Mouse (Mus musculus): ENCODE measurements around the gene Fry.

- TF ChIP-seq CTCF (IDR thresholded peaks at IDR 0.05; ENCODE audit: extremely low read depth, insufficient read length, insufficient replicate concordance, low read depth, low read length) (no peak), POLR2A (IDR thresholded peaks at IDR 0.05; ENCODE audit: low read depth, low read length) (no peak)
These were observed 392.2 kb downstream of the Fry start for GRCm38 (mm10) chr5:150510451-150511225.
